Mouse (Mus musculus) heart, embryonic 16.5 days (tissue): ENCODE results near the gene Cct4. TPM values are rescaled to one million over a fixed set of nuclear protein-coding genes. Genes with fewer than 3 reads are reported as not detected.

Experiments used
- ATAC-seq: fragments of 200-750 bp; cut with Nextera tagmentation; replicated peaks from 2 replicates; pipeline ENCODE4 v1.8.0; 2017; ENCODE audit warnings: moderate number of reproducible peaks; ENCODE audit not compliant: insufficient read depth, low FRiP score; ENCODE audit errors: extremely low read depth
- H3K27ac ChIP-seq: fragments of 300-500 bp; sonication (generic); 2 replicates; pipeline ENCODE4 v1.5.1; 2014; ENCODE audit warnings: mild to moderate bottlenecking, low read length, control low read depth, moderate library complexity
- H3K27me3 ChIP-seq: fragments of 300-500 bp; sonication (generic); 2 replicates; pipeline ENCODE4 v1.6.1; 2014; ENCODE audit warnings: low read length, mixed read lengths; ENCODE audit not compliant: control insufficient read depth, insufficient read depth
- H3K36me3 ChIP-seq: fragments of 300-500 bp; sonication (generic); 2 replicates; pipeline ENCODE4 v1.6.1; 2014; ENCODE audit not compliant: control insufficient read depth, insufficient read depth
- H3K4me1 ChIP-seq: fragments of 300-500 bp; sonication (generic); 2 replicates; pipeline ENCODE4 v1.6.1; 2014; ENCODE audit warnings: low read length, mixed read lengths; ENCODE audit not compliant: control insufficient read depth, insufficient read depth
- H3K4me2 ChIP-seq: fragments of 300-500 bp; sonication (generic); 2 replicates; pipeline ENCODE4 v1.6.1; 2014; ENCODE audit warnings: low read depth, mild to moderate bottlenecking, control low read depth, low read length
- H3K4me3 ChIP-seq: fragments of 300-500 bp; sonication (generic); 2 replicates; pipeline ENCODE4 v1.5.1; 2014; ENCODE audit warnings: mild to moderate bottlenecking, control low read depth, low read length
- H3K9ac ChIP-seq: fragments of 300-500 bp; sonication (generic); 2 replicates; pipeline ENCODE4 v1.6.1; 2014; ENCODE audit warnings: low read length, control low read depth
- H3K9me3 ChIP-seq: fragments of 300-500 bp; sonication (generic); replicated peaks from 2 replicates; pipeline ENCODE4 v1.6.1; 2016; ENCODE audit warnings: low read length; ENCODE audit not compliant: control insufficient read depth
- WGBS: fragments of 180-500 bp; shearing (Covaris S2); extraction: QIAGEN DNeasy Blood & Tissue Kit; methylation state at CpG from one replicate; pipeline ENCODE4 v1.1.7; 2014; 5-methylcytosine and 5-hydroxymethylcytosine counted together
- polyA plus RNA-seq: library from polyadenylated mRNA; unstranded; fragments of >200 nt; fragmentation: Nextera tagmentation; extraction: Ambion mirVana; gene quantifications from 2 replicates; pipeline ENCODE4 v1.2.1, GENCODE M21; 2015

Gene Cct4
- polyA plus RNA-seq, 1 experiment from 2014 or later: 221 TPM

- ATAC-seq: no peak
- H3K36me3 ChIP-seq: peaks cover 39% of the 10 kb centered on the region
- 67% methylated on average over 2 of the region's 2 CpGs for WGBS
Measured at GRCm38 (mm10) chr11:22994271-22994670, 4.0 kb downstream of the Cct4 start.

GRCm38 (mm10) chr11:22995461-22995860 lies 5.1 kb downstream of the Cct4 start:
- ATAC-seq: no peak
- peaks cover 50% of the 10 kb centered on the region for H3K36me3 ChIP-seq

More at GRCm38 (mm10) chr11:22994271-22994670, 4.0 kb downstream of the Cct4 start:
- H3K9me3 ChIP-seq: no peaks in the 10 kb centered on the region
- H3K4me3 ChIP-seq: no peak overlapping the region
- H3K4me2 ChIP-seq: no peak overlapping the region
- H3K9ac ChIP-seq: no peak overlapping the region
- H3K27ac ChIP-seq: no peak overlapping the region
- no peaks in the 10 kb centered on the region for H3K27me3 ChIP-seq
- H3K4me1 ChIP-seq: peaks cover 11% of the 10 kb centered on the region

GRCm38 (mm10) chr11:22998308-22998707 lies 8.0 kb downstream of the Cct4 start:
- no peak overlapping the region for H3K9ac ChIP-seq
- H3K4me2 ChIP-seq: no peak overlapping the region
- no peaks in the 10 kb centered on the region for H3K9me3 ChIP-seq
- ATAC-seq: no peak
- no peaks in the 10 kb centered on the region for H3K27me3 ChIP-seq
- no peak overlapping the region for H3K27ac ChIP-seq
- WGBS: 74% methylated on average over 1 of the region's 1 CpGs
- H3K36me3 ChIP-seq: peaks cover 70% of the 10 kb centered on the region
- no peaks in the 10 kb centered on the region for H3K4me1 ChIP-seq
- H3K4me3 ChIP-seq: no peak overlapping the region

More at GRCm38 (mm10) chr11:22995461-22995860, 5.1 kb downstream of the Cct4 start:
- H3K27me3 ChIP-seq: no peaks in the 10 kb centered on the region
- no peak overlapping the region for H3K9ac ChIP-seq
- H3K9me3 ChIP-seq: no peaks in the 10 kb centered on the region
- no peak overlapping the region for H3K4me3 ChIP-seq
- no peak overlapping the region for H3K27ac ChIP-seq
- H3K4me1 ChIP-seq: peaks cover 11% of the 10 kb centered on the region
- H3K4me2 ChIP-seq: no peak overlapping the region
- 96% methylated on average over 4 of the region's 4 CpGs for WGBS

- no peak for ATAC-seq
- 87% methylated on average over 1 of the region's 1 CpGs for WGBS
- Histone ChIP-seq H3K27me3 (no peaks in the 10 kb centered on the region), H3K9me3 (no peaks in the 10 kb centered on the region), H3K4me3 (no peak overlapping the region), H3K4me1 (no peaks in the 10 kb centered on the region; the same call in 1 of the 2 replicates), H3K9ac (no peak overlapping the region), H3K27ac (no peak overlapping the region), H3K36me3 (peaks cover 36% of the 10 kb centered on the region), H3K4me2 (no peak overlapping the region)
Measured at GRCm38 (mm10) chr11:23005276-23005675, 15.0 kb downstream of the Cct4 start.

- Histone ChIP-seq H3K4me1 (no peaks in the 10 kb centered on the region; the same call in 1 of the 2 replicates), H3K4me2 (peak overlapping the region; percentile 75), H3K27me3 (no peaks in the 10 kb centered on the region), H3K4me3 (peak overlapping the region; percentile 69), H3K36me3 (peaks cover 20% of the 10 kb centered on the region), H3K9me3 (no peaks in the 10 kb centered on the region), H3K27ac (peak overlapping the region; percentile 30), H3K9ac (peak overlapping the region; percentile 51)
- 6% methylated on average over 6 of the region's 6 CpGs for WGBS
- no peak for ATAC-seq
Measured at GRCm38 (mm10) chr11:23007166-23007480, 16.8 kb downstream of the Cct4 start.

- under 1% methylated on average over 22 of the region's 22 CpGs for WGBS
- Histone ChIP-seq H3K4me3 (peak within 1 kb of the TSS; percentile 69), H3K9me3 (no peaks in the 10 kb centered on the region), H3K36me3 (peaks cover 15% of the 10 kb centered on the region), H3K27me3 (no peaks in the 10 kb centered on the region), H3K9ac (peak within 1 kb of the TSS; percentile 84), H3K4me1 (no peaks in the 10 kb centered on the region; the same call in 1 of the 2 replicates), H3K27ac (peak within 1 kb of the TSS; percentile 82), H3K4me2 (peak within 1 kb of the TSS; percentile 75)
- ATAC-seq: peak; percentile 93
Measured at GRCm38 (mm10) chr11:23007481-23008180, 17.3 kb downstream of the Cct4 start, which contains the start of gene Fam161a. Gene Fam161a (plus strand): TSS chr11:23007531.

GRCm38 (mm10) chr11:23008181-23008823 lies 18.0 kb downstream of the Cct4 start:
- Histone ChIP-seq H3K4me3 (peak overlapping the region; percentile 69), H3K27me3 (no peaks in the 10 kb centered on the region), H3K9me3 (no peaks in the 10 kb centered on the region), H3K4me2 (peak overlapping the region; percentile 75), H3K4me1 (no peaks in the 10 kb centered on the region; the same call in 1 of the 2 replicates), H3K9ac (peak overlapping the region; percentile 84), H3K36me3 (peaks cover 14% of the 10 kb centered on the region), H3K27ac (peak overlapping the region; percentile 82)
- ATAC-seq: peak; percentile 95
- WGBS: under 1% methylated on average over 40 of the region's 40 CpGs

- no peak for ATAC-seq
- H3K9ac ChIP-seq: peak overlapping the region; percentile 84
Measured at GRCm38 (mm10) chr11:23008824-23009200, 18.5 kb downstream of the Cct4 start.

GRCm38 (mm10) chr11:23013096-23013495 lies 22.8 kb downstream of the Cct4 start:
- no peak for ATAC-seq
- H3K27me3 ChIP-seq: no peaks in the 10 kb centered on the region
- H3K9me3 ChIP-seq: no peaks in the 10 kb centered on the region
- no peak overlapping the region for H3K9ac ChIP-seq
- no peak overlapping the region for H3K4me3 ChIP-seq
- H3K27ac ChIP-seq: no peak overlapping the region
- H3K36me3 ChIP-seq: no peaks in the 10 kb centered on the region
- H3K4me2 ChIP-seq: no peak overlapping the region
- whole genome bisulfite sequencing: 80% methylated on average over 1 of the region's 1 CpGs
- H3K4me1 ChIP-seq: no peaks in the 10 kb centered on the region

More at GRCm38 (mm10) chr11:23008824-23009200, 18.5 kb downstream of the Cct4 start:
- Histone ChIP-seq H3K36me3 (peaks cover 9% of the 10 kb centered on the region), H3K4me3 (peak overlapping the region; percentile 69), H3K9me3 (no peaks in the 10 kb centered on the region), H3K4me1 (no peaks in the 10 kb centered on the region; the same call in 1 of the 2 replicates), H3K27me3 (no peaks in the 10 kb centered on the region), H3K27ac (no peak overlapping the region), H3K4me2 (peak overlapping the region; percentile 75)
- 23% methylated on average over 4 of the region's 4 CpGs for WGBS
